Mouse (Mus musculus) liver, embryonic 16.5 days (tissue): Measurements from ENCODE around the gene Gm10553. TPM values are rescaled to one million over a fixed set of nuclear protein-coding genes. Genes with fewer than 3 reads are reported as not detected.
"Not testable (repeated sequence)": the region's sequence is repeated elsewhere in the genome, so short reads cannot be mapped to it uniquely, and the experiment has no call there.

Experiments
- ATAC-seq: fragments of 200-750 bp; cut with Nextera tagmentation; 2 replicates; pipeline ENCODE4 v1.8.0; 2017; ENCODE audit warnings: low read depth, mild to moderate bottlenecking, moderate number of reproducible peaks, moderate library complexity
- H3K27ac ChIP-seq: fragments of 300-500 bp; sonication (generic); 2 replicates; pipeline ENCODE4 v1.5.1; 2014; ENCODE audit warnings: mild to moderate bottlenecking, low read length
- H3K27me3 ChIP-seq: fragments of 300-500 bp; sonication (generic); 2 replicates; pipeline ENCODE4 v1.6.1; 2014; ENCODE audit warnings: low read depth, low read length, mixed read lengths; ENCODE audit not compliant: control insufficient read depth, insufficient read depth
- H3K36me3 ChIP-seq: fragments of 300-500 bp; sonication (generic); 2 replicates; pipeline ENCODE4 v1.6.1; 2014; ENCODE audit warnings: mild to moderate bottlenecking; ENCODE audit not compliant: control insufficient read depth, insufficient read depth
- H3K4me1 ChIP-seq: fragments of 300-500 bp; sonication (generic); 2 replicates; pipeline ENCODE4 v1.6.1; 2014; ENCODE audit warnings: low read depth, low read length, mixed read lengths; ENCODE audit not compliant: control insufficient read depth
- H3K4me2 ChIP-seq: fragments of 300-500 bp; sonication (generic); 2 replicates; pipeline ENCODE4 v1.6.1; 2014; ENCODE audit warnings: low read depth, low read length, mixed read lengths
- H3K4me3 ChIP-seq: fragments of 300-500 bp; sonication (generic); 2 replicates; pipeline ENCODE4 v1.5.1; 2014; ENCODE audit warnings: low read depth, mild to moderate bottlenecking, low read length
- H3K9ac ChIP-seq: fragments of 300-500 bp; sonication (generic); 2 replicates; pipeline ENCODE4 v1.6.1; 2014; ENCODE audit warnings: low read depth, low read length
- H3K9me3 ChIP-seq: fragments of 300-500 bp; sonication (generic); replicated peaks from 2 replicates; pipeline ENCODE4 v1.6.1; 2016; ENCODE audit warnings: low read length; ENCODE audit not compliant: control insufficient read depth
- WGBS: fragments of 180-500 bp; shearing (Covaris S2); extraction: QIAGEN DNeasy Blood & Tissue Kit; methylation state at CpG from one replicate; pipeline ENCODE4 v1.1.7; 2014; ENCODE audit not compliant: insufficient replicate concordance; 5-methylcytosine and 5-hydroxymethylcytosine counted together
- polyA plus RNA-seq: library from polyadenylated mRNA; unstranded; fragments of >200 nt; fragmentation: Nextera tagmentation; extraction: Ambion mirVana; gene quantifications from 2 replicates; pipeline ENCODE4 v1.2.1, GENCODE M21; 2015

Gene Gm10553
- polyA plus RNA-seq, 1 experiment from 2014 or later, result not detected

- not testable (repeated sequence) for H3K9ac ChIP-seq, H3K4me3 ChIP-seq, H3K4me2 ChIP-seq, H3K27me3 ChIP-seq, H3K36me3 ChIP-seq, H3K9me3 ChIP-seq, H3K4me1 ChIP-seq, H3K27ac ChIP-seq, ATAC-seq
- WGBS, result 44% methylated on average over 4 of the region's 6 CpGs
Observed at GRCm38 (mm10) chr1:85117537-85117936, 17.6 kb downstream of the Gm10553 start.

GRCm38 (mm10) chr1:85118341-85118740 is 18.4 kb downstream of the Gm10553 start:
- H3K4me1 ChIP-seq, H3K27me3 ChIP-seq, ATAC-seq, H3K9me3 ChIP-seq, H3K9ac ChIP-seq, H3K4me2 ChIP-seq, H3K36me3 ChIP-seq, H3K4me3 ChIP-seq, H3K27ac ChIP-seq: not testable (repeated sequence)
- WGBS, result 62% methylated on average over 5 of the region's 6 CpGs

- H3K9me3 ChIP-seq, H3K4me2 ChIP-seq, H3K27me3 ChIP-seq, ATAC-seq, H3K36me3 ChIP-seq, H3K27ac ChIP-seq, H3K4me1 ChIP-seq, H3K9ac ChIP-seq, H3K4me3 ChIP-seq: not testable (repeated sequence)
- 61% methylated on average over 3 of the region's 4 CpGs for WGBS
Observed at GRCm38 (mm10) chr1:85121841-85122240, 21.9 kb downstream of the Gm10553 start.

- ATAC-seq, H3K4me1 ChIP-seq, H3K9ac ChIP-seq, H3K4me2 ChIP-seq, H3K4me3 ChIP-seq, H3K27me3 ChIP-seq, H3K36me3 ChIP-seq, H3K27ac ChIP-seq, H3K9me3 ChIP-seq: not testable (repeated sequence)
- 74% methylated on average over 22 of the region's 22 CpGs for WGBS
Observed at GRCm38 (mm10) chr1:85133671-85134070, 33.7 kb downstream of the Gm10553 start.

Other genes with a start within 250 kb of the Gm10553 start
- gene Slc16a14, start 165.0 kb upstream of the Gm10553 start, polyA plus RNA-seq, result 0.04 TPM in 1 of 2 replicates, not detected in the other
- gene A530032D15Rik, start 9.7 kb downstream of the Gm10553 start, polyA plus RNA-seq, result not detected in 2 replicates
- gene C130026I21Rik, start 170.4 kb downstream of the Gm10553 start, polyA plus RNA-seq, result 0.27 and 0.48 TPM in 2 replicates